Mouse (Mus musculus) G1E (cell line): Measurements from ENCODE around the gene Nlgn1.

Experiments
- CTCF ChIP-seq: IDR thresholded peaks from 2 replicates; pipeline ENCODE4 v1.5.1; 2012; ENCODE audit warnings: low read depth, low read length, inconsistent platforms, mixed read lengths
- GATA1 ChIP-seq: IDR thresholded peaks from 2 replicates; pipeline ENCODE4 v1.6.1; 2012; ENCODE audit warnings: borderline replicate concordance, low read length, inconsistent platforms, mixed read lengths

GRCm38 (mm10) chr3:26002863-26003608 lies 329.2 kb downstream of the Nlgn1 start:
- TF ChIP-seq CTCF (no peak), GATA1 (no peak)
